Mouse (Mus musculus) C3H10T1/2 (cell line): ENCODE results near the gene Cd22. TPM values are rescaled to one million over a fixed set of nuclear protein-coding genes. Genes with fewer than 3 reads are reported as not detected.

Experiments
- polyA plus RNA-seq, 2 experiments: library from polyadenylated mRNA; unstranded; fragments of >200 nt; fragmentation: generic; extraction: Trizol; gene quantifications; one replicate each; pipeline ENCODE4 v1.2.1; 2012; ENCODE audit warnings: missing spikeins in 2 of 2

The Cd22 gene
- polyA plus RNA-seq = under 1 TPM in 1 of 2 experiments, not detected in 1; 0.01 TPM

DNA sequence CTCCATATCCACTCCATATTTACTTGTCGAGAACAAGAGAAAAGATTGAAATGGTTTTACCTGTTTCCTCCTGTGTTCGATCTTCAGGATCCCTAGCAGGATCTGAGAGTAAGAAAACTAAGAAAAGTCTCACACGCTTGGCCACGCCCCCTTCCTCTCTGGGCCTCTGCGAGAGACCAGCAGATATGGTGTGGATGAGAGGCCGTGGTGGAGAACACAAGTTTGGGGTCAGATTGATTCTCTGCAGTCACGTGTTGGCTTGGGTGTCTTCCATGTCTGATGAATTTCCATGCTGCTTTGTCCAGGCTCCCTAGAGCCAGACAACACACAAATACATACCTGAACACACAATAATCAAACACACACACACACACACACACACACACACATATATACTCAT is at the start of gene Cd22:
TSS of gene Cd22 (minus strand) at position 167 of the 400 bp plus-strand sequence.

DNA sequence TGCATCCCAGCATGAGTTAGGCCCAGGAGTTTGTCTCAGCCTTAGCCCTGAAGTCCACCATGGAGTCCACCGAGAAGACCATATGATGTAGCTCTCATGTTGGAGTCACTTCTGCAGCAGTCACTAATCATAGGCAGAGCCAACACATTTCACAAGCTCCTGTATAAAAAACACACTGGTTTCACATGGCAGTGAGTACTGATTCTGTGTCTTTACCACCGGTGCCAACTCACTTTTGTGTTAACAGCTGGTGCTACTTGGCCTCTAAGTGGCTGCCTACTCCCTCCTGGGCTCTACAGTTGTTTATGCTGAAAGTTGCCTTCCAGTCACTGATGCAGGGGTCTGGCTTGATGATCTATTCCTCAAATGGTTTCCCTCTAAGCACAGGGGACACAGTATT is 44.4 kb upstream of the Cd22 start, which contains the start of gene Hamp2:
TSS of gene Hamp2 (minus strand) at position 101 of the 400 bp plus-strand sequence.

DNA sequence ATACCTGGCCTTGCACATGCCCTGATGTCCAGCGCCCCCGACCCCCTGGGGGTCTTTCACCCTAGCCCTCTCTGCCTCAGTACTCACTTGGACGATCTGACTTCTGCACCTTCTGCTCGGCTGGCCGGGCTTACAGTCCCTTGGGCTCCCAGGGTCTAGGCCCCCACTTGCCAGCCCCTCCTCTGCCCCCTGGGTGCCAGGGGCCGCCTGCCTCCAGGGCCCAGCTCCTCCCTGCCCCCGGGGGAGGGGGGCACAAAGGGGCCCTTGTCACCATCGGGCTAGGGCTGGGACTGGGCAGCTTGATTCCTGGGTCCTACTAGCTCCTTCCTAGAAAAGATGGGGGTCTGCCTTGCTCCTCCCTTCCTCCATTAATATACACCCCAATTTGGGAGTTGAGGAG is 34.6 kb upstream of the Cd22 start, which contains the start of gene Mag:
TSS of gene Mag (minus strand) at position 142 of the 400 bp plus-strand sequence.

DNA sequence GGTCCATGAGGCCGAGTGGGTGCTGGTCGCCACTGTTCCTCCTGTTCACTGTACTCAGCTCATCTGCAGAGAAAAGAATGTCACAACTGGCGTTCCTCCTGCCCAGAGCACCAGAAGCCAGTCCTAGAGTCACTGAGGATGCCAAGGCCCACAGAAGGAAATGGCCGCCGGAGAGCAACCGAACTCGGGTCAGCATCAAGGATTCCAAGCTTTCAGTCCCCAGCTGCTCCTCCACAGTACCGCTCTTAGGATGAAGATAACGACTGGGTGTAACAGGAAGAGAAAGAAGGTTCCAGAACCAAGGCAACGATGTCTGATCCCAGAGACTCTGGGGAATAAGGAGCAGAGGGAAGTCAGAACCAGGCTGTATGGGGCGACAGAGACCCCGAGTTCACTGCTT is 18.7 kb downstream of the Cd22 start, which contains the start of gene Ffar1:
TSS of gene Ffar1 (minus strand) at position 101 of the 400 bp plus-strand sequence.

DNA sequence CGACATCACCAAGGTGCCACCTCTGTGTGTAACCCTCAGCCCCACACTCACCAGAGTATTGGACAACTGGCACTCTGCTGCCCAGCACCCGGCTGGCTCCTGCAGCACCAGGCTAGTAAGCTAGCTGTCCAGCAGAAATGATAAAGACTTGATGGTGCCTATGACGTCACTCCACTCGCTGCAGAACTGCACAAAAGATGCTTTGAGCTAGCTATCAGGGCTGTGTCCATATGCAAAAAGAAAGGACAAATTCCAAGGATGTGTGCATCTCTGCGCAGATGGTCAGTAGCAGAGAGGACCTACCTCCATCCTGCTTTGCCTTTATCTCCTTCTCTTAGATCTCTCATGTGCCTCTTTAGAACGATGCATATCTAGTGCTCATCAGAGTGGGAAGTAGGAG is 24.1 kb downstream of the Cd22 start, which contains the start of gene Ffar3:
TSS of gene Ffar3 (minus strand) at position 101 of the 400 bp plus-strand sequence.

DNA sequence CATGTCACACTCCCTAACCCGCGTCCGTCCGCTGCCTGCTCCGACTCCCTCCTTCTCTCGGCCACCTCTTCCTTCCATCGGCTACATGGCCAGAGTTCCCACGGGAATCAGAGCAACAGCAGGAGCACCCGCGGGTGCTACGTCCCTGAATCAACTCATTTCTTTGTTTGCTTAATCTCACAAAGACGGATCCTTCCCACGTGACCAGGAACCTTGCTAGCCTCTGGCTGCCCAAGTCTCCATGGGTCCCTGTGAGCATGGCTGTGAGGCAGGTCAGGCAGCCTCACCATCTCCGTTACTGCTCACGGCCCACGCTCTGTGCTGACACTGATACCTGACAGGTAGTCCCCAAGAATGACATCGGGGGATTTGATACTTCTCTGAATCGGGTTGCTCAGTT is 56.5 kb downstream of the Cd22 start, which contains the start of gene Ffar2:
TSS of gene Ffar2 (minus strand) at position 101 of the 400 bp plus-strand sequence.

Other genes starting within 250 kb of the Cd22 start
- gene Etv2, start 244.5 kb downstream of the Cd22 start, polyA plus RNA-seq = under 1 TPM in 1 of 2 experiments, not detected in 1; 0.05 TPM
- 100 to 1,000 TPM; 133 to 147 TPM for gene Rbm42, start 230.0 kb downstream of the Cd22 start, polyA plus RNA-seq
- 10 to 100 TPM; 15.2 to 16.6 TPM for gene Haus5, start 215.3 kb downstream of the Cd22 start, polyA plus RNA-seq
- not detected for gene Pmis2, start 208.7 kb downstream of the Cd22 start, polyA plus RNA-seq
- gene 2200002J24Rik, start 181.4 kb downstream of the Cd22 start, polyA plus RNA-seq = not detected
- not detected for gene Atp4a, start 168.1 kb downstream of the Cd22 start, polyA plus RNA-seq
- 100 to 1,000 TPM; 160 to 238 TPM for gene Tmem147, start 150.8 kb downstream of the Cd22 start, polyA plus RNA-seq
- gene Gapdhs, start 136.7 kb downstream of the Cd22 start, polyA plus RNA-seq = not detected
- gene Sbsn, start 128.9 kb downstream of the Cd22 start, polyA plus RNA-seq = 1 to 10 TPM; 1.0 to 2.6 TPM
- not detected for gene Dmkn, start 116.6 kb downstream of the Cd22 start, polyA plus RNA-seq
- gene Krtdap, start 92.4 kb downstream of the Cd22 start, polyA plus RNA-seq = not detected
- gene Ffar2, start 56.6 kb downstream of the Cd22 start, polyA plus RNA-seq = not detected
- not detected for gene Ffar3, start 24.2 kb downstream of the Cd22 start, polyA plus RNA-seq
- gene Ffar1, start 18.8 kb downstream of the Cd22 start, polyA plus RNA-seq = not detected
- under 1 TPM; 0.01 TPM for gene Mag, start 34.5 kb upstream of the Cd22 start, polyA plus RNA-seq
- not detected for gene Hamp2, start 44.3 kb upstream of the Cd22 start, polyA plus RNA-seq
- gene Hamp, start 63.7 kb upstream of the Cd22 start, polyA plus RNA-seq = not detected
- 10 to 100 TPM; 71.5 to 88.2 TPM for gene Usf2, start 76.5 kb upstream of the Cd22 start, polyA plus RNA-seq
- under 1 TPM; 0.02 to 0.09 TPM for gene Lsr, start 93.1 kb upstream of the Cd22 start, polyA plus RNA-seq
- gene Fam187b, start 93.4 kb upstream of the Cd22 start, polyA plus RNA-seq = under 1 TPM in 1 of 2 experiments, not detected in 1; 0.06 TPM
- gene Fxyd5, start 162.1 kb upstream of the Cd22 start, polyA plus RNA-seq = 100 to 1,000 TPM; 125 to 479 TPM
- gene Fxyd7, start 171.1 kb upstream of the Cd22 start, polyA plus RNA-seq = 1 to 10 TPM in 1 of 2 experiments, under 1 TPM in 1; 0.15 to 3.2 TPM
- 100 to 1,000 TPM in 1 of 2 experiments, 1 to 10 TPM in 1; 1.7 to 401 TPM for gene Fxyd1, start 176.9 kb upstream of the Cd22 start, polyA plus RNA-seq
- 1 to 10 TPM in 1 of 2 experiments, under 1 TPM in 1; 0.30 to 7.8 TPM for gene Lgi4, start 179.0 kb upstream of the Cd22 start, polyA plus RNA-seq
- gene Fxyd3, start 196.4 kb upstream of the Cd22 start, polyA plus RNA-seq = 1 to 10 TPM in 1 of 2 experiments, under 1 TPM in 1; 0.46 to 5.8 TPM
- gene Hpn, start 234.9 kb upstream of the Cd22 start, polyA plus RNA-seq = under 1 TPM; 0.07 to 0.81 TPM
- gene Scn1b, start 246.7 kb upstream of the Cd22 start, polyA plus RNA-seq = 10 to 100 TPM; 16.2 to 38.9 TPM